Mouse (Mus musculus) ovary, postnatal 36 days (tissue): Measurements from ENCODE around the gene Fggy.

Source experiments
- DNase-seq: peaks from one replicate; pipeline ENCODE4 v3.0.0; 2022; ENCODE audit warnings: low spot score, mixed read lengths

Fggy gene

DNA sequence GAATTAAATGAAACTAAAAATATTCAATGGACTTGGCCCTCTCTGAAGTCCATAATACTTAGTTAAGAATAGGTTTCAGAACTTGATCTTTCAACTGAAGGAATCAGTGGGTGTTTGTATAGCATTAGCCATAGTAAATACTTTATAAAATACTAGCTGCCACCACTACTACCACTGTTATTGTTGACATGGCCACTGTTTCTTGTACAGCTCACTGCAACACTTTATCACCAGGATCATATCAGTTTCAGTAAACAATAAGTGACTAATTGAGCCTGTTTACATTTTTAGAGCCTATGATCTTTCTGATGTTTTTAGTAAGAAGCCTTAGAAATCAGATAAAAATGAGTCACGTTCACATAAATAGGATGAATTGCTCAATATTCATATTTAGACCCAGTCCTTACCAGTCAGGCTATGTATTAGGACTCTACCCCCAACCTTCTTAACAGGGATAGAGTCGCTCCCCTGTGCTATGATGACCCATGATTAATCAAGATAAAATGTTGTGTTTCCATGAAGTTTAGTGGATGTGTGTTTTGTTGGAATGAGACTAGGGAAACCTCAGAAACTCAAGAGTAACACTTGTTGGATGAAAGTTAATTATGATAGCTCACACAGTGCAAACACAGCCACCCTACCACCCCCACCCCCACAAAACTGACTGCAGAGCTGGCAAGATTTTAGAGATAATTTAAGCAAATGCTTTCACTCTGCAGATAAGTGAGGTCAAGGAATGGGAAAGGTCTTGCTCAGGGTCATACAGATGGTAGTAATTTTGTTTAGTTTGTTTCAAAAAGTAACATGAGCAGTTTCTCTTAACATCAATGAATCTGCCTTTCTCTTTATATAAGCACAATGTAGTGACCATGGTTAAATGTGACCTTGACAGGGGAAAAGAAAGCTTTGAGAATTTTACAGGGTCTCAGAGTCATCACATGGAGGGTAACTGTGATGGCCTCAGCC is 352.7 kb downstream of the Fggy start:
- DNase-seq, result no peak

- no peak for DNase-seq
Observed at GRCm38 (mm10) chr4:95913026-95913425, 355.7 kb downstream of the Fggy start.

- no peak for DNase-seq
Observed at GRCm38 (mm10) chr4:95915628-95916579, 358.6 kb downstream of the Fggy start.

- no peak for DNase-seq
Observed at GRCm38 (mm10) chr4:95917703-95918102, 360.4 kb downstream of the Fggy start.

- no peak for DNase-seq
Observed at GRCm38 (mm10) chr4:95920448-95920847, 363.1 kb downstream of the Fggy start.

DNA sequence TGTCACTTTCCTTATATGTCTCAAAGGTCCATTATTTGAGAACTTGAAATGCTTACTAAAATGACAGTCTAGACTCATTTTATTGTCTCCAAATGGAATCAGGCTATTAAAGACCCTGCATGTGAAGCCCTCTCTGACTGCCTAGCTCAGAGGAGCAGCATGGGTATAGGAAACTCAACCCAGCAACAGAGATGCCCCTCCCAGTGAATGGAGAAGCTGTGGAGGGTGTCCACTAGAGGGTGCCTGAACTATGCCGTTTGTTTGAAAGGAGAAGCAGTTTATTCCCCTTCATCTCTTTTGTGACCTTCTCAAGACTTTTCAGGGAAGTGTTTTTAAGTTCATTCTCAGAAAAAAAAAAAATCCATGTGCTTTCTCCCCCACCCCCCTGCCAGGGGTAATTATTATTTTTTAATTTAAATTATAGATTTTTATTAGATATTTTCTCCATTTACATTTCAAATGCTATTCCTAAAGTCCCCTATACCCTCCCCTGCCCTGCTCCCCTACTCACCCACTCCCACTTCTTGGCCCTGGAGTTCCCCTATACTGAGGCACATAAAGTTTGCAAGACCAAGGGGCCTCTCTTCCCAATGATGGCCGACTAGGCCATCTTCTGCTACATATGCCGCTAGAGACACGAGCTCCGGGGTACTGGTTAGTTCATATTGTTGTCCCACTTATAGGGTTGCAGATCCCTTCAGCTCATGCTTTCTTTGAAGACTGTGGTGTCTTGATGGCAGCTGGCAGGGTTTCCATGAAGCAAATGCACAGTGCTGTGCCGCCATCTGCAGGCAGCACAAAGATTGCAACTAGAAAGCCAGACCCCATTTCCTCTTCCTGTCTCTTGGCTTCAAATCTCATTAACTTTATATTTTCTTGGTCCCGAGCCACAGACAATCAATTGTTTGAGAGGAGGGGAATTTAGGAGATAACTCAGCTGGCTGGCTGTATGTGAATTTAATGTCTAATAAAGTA is 367.2 kb downstream of the Fggy start:
- DNase-seq, result peak; percentile 64

DNA sequence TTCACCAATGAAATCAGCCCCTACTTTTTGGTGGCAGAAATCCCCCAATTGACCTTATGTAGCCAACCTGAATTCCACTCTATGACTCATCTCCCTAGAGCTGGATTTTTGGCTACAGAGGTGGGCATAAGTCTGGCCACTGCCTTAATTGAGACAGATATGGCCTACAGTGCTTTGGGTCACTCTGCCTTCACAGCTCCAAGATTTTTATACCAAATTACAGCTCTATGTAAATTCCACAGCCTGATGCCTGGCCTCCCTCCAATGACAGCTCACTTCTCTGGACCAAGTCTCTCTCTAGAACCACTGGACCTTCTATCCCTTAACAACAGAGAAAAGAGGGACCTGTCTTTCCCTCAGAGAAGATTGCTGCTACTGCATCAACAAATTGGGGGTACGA is 371.5 kb downstream of the Fggy start:
- no peak for DNase-seq

DNA sequence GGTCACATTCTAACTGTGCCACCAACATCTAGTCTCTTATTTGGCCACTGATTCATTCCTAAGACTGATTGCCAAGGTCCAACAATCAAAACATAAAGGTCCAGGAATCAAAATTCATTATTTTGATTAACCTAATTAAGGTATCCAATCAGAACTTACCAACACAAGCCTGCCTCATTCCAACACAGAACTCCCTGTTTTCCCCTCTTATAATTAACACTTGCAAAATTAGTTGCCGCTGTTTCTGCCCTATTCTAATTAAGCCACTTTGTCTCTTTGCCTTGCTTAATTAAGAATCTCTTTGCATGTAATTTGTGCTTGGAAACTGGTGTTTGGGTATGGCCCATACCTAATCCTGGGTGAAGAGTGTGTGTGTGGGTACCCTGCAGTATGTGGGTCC is 372.6 kb downstream of the Fggy start:
- no peak for DNase-seq

DNA sequence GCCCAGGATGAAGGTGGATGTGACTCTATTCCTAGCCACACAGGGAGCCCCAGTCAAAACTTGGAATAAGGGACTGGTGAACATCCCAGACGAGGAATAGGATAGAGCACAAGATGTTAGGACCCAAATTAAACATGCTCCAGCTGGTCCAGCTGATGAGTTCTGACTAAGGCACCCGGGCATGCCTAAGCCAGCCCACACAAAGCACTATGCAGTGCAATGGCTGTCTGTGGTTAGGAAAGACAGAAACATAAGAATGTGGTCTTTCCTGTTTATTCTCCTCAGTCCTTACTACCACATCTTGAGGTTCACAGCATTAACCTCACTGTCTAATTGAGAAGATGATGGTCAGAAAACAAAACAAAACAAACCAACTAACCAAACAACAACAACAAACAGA is 374.0 kb downstream of the Fggy start:
- DNase-seq, result no peak

DNA sequence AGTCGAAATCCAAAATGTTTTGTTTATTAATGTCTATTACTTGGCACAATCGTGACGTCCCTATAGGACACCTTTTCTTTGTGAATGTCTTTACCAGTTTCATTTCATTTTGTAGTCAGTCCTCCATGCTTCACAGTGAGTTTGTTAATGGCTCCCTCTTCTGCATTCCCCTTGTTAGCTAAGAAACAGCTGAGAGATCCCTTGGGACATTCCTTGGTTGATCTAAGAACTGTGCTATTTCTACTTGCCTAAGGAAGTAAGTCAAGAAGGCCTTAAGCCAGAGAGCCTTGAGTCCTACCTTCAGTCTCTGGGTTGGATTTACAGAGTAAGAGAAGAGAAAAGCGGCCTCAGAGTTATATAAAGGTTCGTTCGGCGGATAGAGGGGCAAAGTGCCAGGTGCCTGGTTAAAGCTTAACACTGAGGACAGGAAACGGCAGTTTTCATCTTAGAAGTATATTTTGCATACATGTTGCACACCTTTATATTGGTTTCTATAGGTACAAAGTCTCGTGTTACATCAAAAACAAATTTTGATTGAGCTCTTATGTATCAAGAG is 376.6 kb downstream of the Fggy start:
- no peak for DNase-seq

GRCm38 (mm10) chr4:95934384-95935035 is 377.2 kb downstream of the Fggy start:
- DNase-seq, result no peak

DNA sequence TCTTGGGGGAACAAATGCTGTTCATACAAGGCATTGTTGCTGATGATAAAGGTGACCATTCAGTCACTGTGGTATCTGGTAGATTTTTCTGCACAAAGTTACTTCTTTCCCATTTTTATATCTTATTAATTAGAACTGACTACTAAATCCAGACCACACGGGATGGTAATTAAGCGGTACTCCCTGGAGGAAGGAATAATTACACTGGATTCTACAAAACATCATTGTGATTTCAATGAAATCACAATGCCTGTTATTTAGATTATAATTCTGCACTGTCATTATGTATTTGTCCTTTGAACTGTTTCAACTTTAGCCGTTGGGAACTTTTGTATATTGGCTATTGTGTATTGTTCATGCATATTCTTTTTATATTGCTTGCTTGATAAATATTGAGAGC is 381.4 kb downstream of the Fggy start:
- DNase-seq, result no peak

GRCm38 (mm10) chr4:95947896-95948295 is 390.6 kb downstream of the Fggy start:
- no peak for DNase-seq

DNA sequence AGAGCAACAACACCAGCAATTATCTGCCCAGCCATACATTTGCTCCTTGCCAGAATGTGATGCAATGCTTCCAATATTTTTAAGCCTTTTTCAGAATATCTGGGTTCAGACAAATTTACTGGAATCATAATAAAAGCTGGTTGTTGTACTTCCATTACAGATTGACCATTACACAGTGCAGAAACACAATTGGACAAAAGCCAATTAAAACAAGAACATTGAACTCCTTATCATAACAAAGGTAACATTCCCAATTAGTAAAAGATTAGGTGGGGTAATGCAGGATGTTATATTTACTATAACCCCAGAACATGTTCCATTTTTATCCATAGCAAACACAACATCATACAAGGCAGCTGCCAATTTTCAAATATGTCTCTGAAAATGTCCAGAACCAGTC is 396.0 kb downstream of the Fggy start:
- no peak for DNase-seq

DNA sequence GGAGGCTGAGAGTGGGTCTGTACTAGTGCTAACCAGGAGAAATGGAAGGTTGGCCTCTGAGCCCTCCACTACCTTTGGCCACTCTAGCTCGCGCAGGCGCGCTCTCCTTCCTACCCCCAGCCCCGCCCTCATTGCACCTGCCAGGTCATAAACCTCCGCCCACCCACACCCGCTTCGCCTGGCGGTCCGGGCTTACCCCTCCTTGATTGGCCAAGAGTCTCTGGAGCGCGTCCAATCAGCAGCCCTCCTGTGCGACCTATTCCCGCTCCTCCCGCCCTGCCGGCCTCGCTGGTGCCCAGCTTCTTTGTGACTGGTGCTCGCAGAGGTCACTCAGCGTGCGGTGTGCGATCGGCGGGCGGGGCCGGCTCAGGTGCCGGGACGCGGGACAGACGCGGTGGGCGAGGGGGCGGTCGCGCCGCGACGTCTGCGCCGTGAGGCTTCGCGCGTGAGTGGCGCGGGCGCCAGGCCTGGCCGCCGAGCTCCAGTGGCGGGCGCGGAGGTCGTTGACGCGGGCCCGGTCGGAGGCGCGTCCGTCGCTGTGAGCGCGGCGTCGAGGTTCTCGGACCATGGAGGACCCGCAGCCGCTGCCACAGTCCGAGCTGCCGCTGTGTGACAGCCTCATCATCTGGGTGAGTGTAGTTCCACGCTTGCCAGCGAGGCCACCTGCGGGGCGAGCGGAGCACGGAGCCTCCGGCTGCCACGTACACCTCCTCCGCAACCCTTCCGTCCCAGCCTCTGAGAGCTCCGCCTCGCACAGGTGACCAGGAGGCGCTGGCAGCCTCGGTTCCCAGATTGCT is 409.8 kb downstream of the Fggy start, which contains the start of gene Hook1:
Hook1 (plus strand) TSS at position 313 of the 797 bp plus-strand sequence.
- DNase-seq, result peak; percentile 91
